Mouse (Mus musculus) G1E (cell line): ENCODE results near the gene Sox5.

Experiments
- CTCF ChIP-seq: IDR thresholded peaks from 2 replicates; pipeline ENCODE4 v1.5.1; 2012; ENCODE audit warnings: low read depth, low read length, inconsistent platforms, mixed read lengths
- GATA1 ChIP-seq: IDR thresholded peaks from 2 replicates; pipeline ENCODE4 v1.6.1; 2012; ENCODE audit warnings: borderline replicate concordance, low read length, inconsistent platforms, mixed read lengths
- POLR2AphosphoS5 ChIP-seq: IDR thresholded peaks from 2 replicates; pipeline ENCODE4 v1.6.1; 2012; ENCODE audit warnings: low read depth, low read length, inconsistent platforms; ENCODE audit not compliant: insufficient replicate concordance
- TAL1 ChIP-seq: conservative IDR thresholded peaks from 2 replicates; pipeline ENCODE4 v1.6.1; 2012; ENCODE audit warnings: low read depth, low read length, inconsistent platforms, mixed read lengths

DNA sequence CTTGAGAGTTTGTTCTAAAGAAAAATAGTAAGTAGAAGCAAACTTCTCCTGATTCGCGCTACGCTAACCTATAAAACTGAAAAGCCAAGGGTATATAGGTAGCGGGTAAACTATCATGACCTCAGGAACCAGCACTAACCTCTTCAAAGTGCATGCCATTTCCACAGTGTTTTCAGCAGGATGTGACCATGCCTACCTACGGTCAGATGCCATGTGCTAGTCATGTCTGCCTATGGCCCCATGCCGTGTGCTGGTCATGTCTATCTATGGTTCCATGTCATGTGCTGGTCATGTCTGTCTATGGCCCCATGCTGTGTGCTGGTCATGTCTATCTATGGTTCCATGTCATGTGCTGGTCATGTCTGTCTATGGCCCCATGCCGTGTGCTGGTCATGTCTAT lies 614.7 kb downstream of the Sox5 start:
- TF ChIP-seq CTCF (no peak), GATA1 (no peak), TAL1 (no peak), POLR2AphosphoS5 (no peak)
